ENCODE assay signal across 8 mouse cellular contexts in genomic region chr13:21994896-21995295, GRCm38 (mm10). TPM values are rescaled to one million over a fixed set of nuclear protein-coding genes. Genes with fewer than 3 reads are reported as not detected.
A peak's percentile ranks its signal among the peaks of the same experiment; 100 is the strongest.
DNase-seq lines count a peak whose midpoint lies in the region; ATAC-seq and TF ChIP-seq lines count a peak whose summit lies in the region.

No protein-coding gene starts in this region.

- no peak overlapping the region for H3K27ac ChIP-seq in kidney, postnatal 0 days
- H3K27ac ChIP-seq in kidney, adult 2 months (ENCODE audit: insufficient read depth, low read depth, low read length): no peak overlapping the region
- H3K27ac ChIP-seq in embryonic facial prominence, embryonic 10.5 days (replicated peaks): no peak overlapping the region
- no peak overlapping the region for H3K27ac ChIP-seq in intestine, embryonic 15.5 days

- H3K9me3 ChIP-seq in kidney, postnatal 0 days (replicated peaks; ENCODE audit: low read length): peaks cover 3% of the 10 kb centered on the region; the same call in 1 of the 2 replicates
- H3K9me3 ChIP-seq in embryonic facial prominence, embryonic 10.5 days: 0 out of 2 replicates have a peak, but pooled peaks cover 3% of the 10 kb centered on the region
- no peaks in the 10 kb centered on the region for H3K9me3 ChIP-seq in intestine, embryonic 15.5 days

- TF ChIP-seq CTCF in kidney, postnatal 0 days (IDR thresholded peaks at IDR 0.05; ENCODE audit: low read depth): no peak
- no peak for TF ChIP-seq CTCF in kidney, adult 2 months (conservative IDR thresholded peaks at IDR 0.05; ENCODE audit: insufficient read depth, insufficient read length, low read depth, low read length)

- H3ac ChIP-seq in myocyte (ENCODE audit: control insufficient read depth, insufficient read length): no peak overlapping the region

- no peak for TF ChIP-seq POLR2A in kidney, adult 2 months (IDR thresholded peaks at IDR 0.05; ENCODE audit: low read depth, low read length)
- no peak for TF ChIP-seq POLR2A in myocyte (IDR thresholded peaks at IDR 0.05; ENCODE audit: insufficient read length, low read depth)

- H3K27me3 ChIP-seq in kidney, postnatal 0 days (ENCODE audit: insufficient read depth, low read length): peaks cover 63% of the 10 kb centered on the region
- H3K27me3 ChIP-seq in kidney, adult 2 months (replicated peaks; ENCODE audit: control insufficient read depth, insufficient read depth, low read length): peaks cover 10% of the 10 kb centered on the region
- H3K27me3 ChIP-seq in embryonic facial prominence, embryonic 10.5 days (replicated peaks; ENCODE audit: low read depth, poor library complexity, severe bottlenecking): peaks cover 52% of the 10 kb centered on the region
- peaks cover 41% of the 10 kb centered on the region for H3K27me3 ChIP-seq in intestine, embryonic 15.5 days (replicated peaks)
- H3K27me3 ChIP-seq in myocyte (ENCODE audit: control insufficient read depth, insufficient read depth, insufficient read length): peaks cover 4% of the 10 kb centered on the region

- ATAC-seq in kidney, postnatal 0 days (replicated peaks; ENCODE audit: low FRiP score, low read depth): no peak
- ATAC-seq in intestine, embryonic 15.5 days: peak; percentile 15; the same call in 1 of the 2 replicates

- H3K4me3 ChIP-seq in kidney, postnatal 0 days (replicated peaks; ENCODE audit: low read depth, low read length): peak overlapping the region; percentile 33
- H3K4me3 ChIP-seq in kidney, adult 2 months (ENCODE audit: insufficient read depth, low read depth, low read length): no peak overlapping the region
- peak overlapping the region; percentile 59 for H3K4me3 ChIP-seq in embryonic facial prominence, embryonic 10.5 days
- peak overlapping the region; percentile 42 for H3K4me3 ChIP-seq in intestine, embryonic 15.5 days (replicated peaks)
- peak overlapping the region; percentile 34 for H3K4me3 ChIP-seq in myocyte

- no peak overlapping the region for H3K9ac ChIP-seq in kidney, postnatal 0 days (ENCODE audit: low read depth, low read length)
- H3K9ac ChIP-seq in intestine, embryonic 15.5 days: peak overlapping the region; percentile 4; the same call in 1 of the 2 replicates

- no peaks in the 10 kb centered on the region for H3K36me3 ChIP-seq in kidney, postnatal 0 days (ENCODE audit: insufficient read depth, low read length)
- H3K36me3 ChIP-seq in kidney, adult 2 months (ENCODE audit: control insufficient read depth, insufficient read depth, low read length): no peaks in the 10 kb centered on the region
- H3K36me3 ChIP-seq in embryonic facial prominence, embryonic 10.5 days (replicated peaks): no peaks in the 10 kb centered on the region
- no peaks in the 10 kb centered on the region for H3K36me3 ChIP-seq in intestine, embryonic 15.5 days
- H3K36me3 ChIP-seq in myocyte (ENCODE audit: control insufficient read depth, insufficient read depth): no peaks in the 10 kb centered on the region

- 0 out of 2 replicates have a peak, but pooled peaks cover 9% of the 10 kb centered on the region for H3K4me1 ChIP-seq in kidney, postnatal 0 days (replicated peaks; ENCODE audit: insufficient read depth, low read length)
- H3K4me1 ChIP-seq in kidney, adult 2 months (ENCODE audit: control insufficient read depth, insufficient read depth, low read length): no peaks in the 10 kb centered on the region
- peaks cover 35% of the 10 kb centered on the region for H3K4me1 ChIP-seq in embryonic facial prominence, embryonic 10.5 days
- H3K4me1 ChIP-seq in intestine, embryonic 15.5 days (replicated peaks): peaks cover 6% of the 10 kb centered on the region; the same call in 1 of the 2 replicates

- WGBS in kidney, postnatal 0 days: 6% methylated on average over 8 of the region's 8 CpGs
- 16% methylated on average over 8 of the region's 8 CpGs for WGBS in kidney, adult 2 months
- 3% methylated on average over 8 of the region's 8 CpGs for WGBS in embryonic facial prominence, embryonic 10.5 days
- 5% methylated on average over 8 of the region's 8 CpGs for WGBS in intestine, embryonic 15.5 days

- peak overlapping the region; percentile 49 for H3K4me2 ChIP-seq in kidney, postnatal 0 days (ENCODE audit: low read length)
- peak overlapping the region; percentile 61 for H3K4me2 ChIP-seq in intestine, embryonic 15.5 days (replicated peaks)
- H3K4me2 ChIP-seq in myocyte (ENCODE audit: low read depth): peak overlapping the region; percentile 100

- DNase-seq in kidney, postnatal 0 days (ENCODE audit: low spot score): peak; percentile 40
- no peak for DNase-seq in kidney, adult 2 months
- DNase-seq in embryonic facial prominence, embryonic 10.5 days (ENCODE audit: low spot score): no peak
- DNase-seq in cerebellum, adult 9-10 months: no peak
- no peak for DNase-seq in ovary, adult 18-20 months (ENCODE audit: low spot score)
- DNase-seq in adrenal gland, postnatal 14 days: no peak

- H3K79me2 ChIP-seq in myocyte (ENCODE audit: control insufficient read depth, insufficient read depth): no peaks in the 10 kb centered on the region

TF ChIP-seq in myocyte, 11 proteins besides CTCF, POLR2A, EP300 and RAD21:
- TF ChIP-seq TCF3 (IDR thresholded peaks at IDR 0.05; ENCODE audit: insufficient read length, low read depth) (no peak), SRF (IDR thresholded peaks at IDR 0.05; ENCODE audit: control insufficient read depth, insufficient read length, low read depth) (no peak), REST (IDR thresholded peaks at IDR 0.05; ENCODE audit: insufficient read depth, insufficient read length) (no peak), E2F4 (IDR thresholded peaks at IDR 0.05; ENCODE audit: insufficient read depth) (no peak), MYOG (IDR thresholded peaks at IDR 0.05; ENCODE audit: control insufficient read depth in 1 of 3, insufficient read depth in 1 of 3, insufficient read length in 2 of 3, low read depth in 2 of 3) (no peak), POLR2AphosphoS2 (IDR thresholded peaks at IDR 0.05; ENCODE audit: insufficient read length, low read depth) (no peak), MAX (IDR thresholded peaks at IDR 0.05; ENCODE audit: low read depth) (no peak), MYOD1 (IDR thresholded peaks at IDR 0.05; ENCODE audit: control insufficient read depth in 1 of 3, insufficient read length in 2 of 3, low read depth in 2 of 3) (no peak), TCF12 (IDR thresholded peaks at IDR 0.05; ENCODE audit: insufficient read depth, poor library complexity, severe bottlenecking) (no peak), USF1 (IDR thresholded peaks at IDR 0.05; ENCODE audit: low read depth) (no peak), CEBPB (IDR thresholded peaks at IDR 0.05; ENCODE audit: insufficient read depth, poor library complexity, severe bottlenecking) (no peak)

RNA-seq across cellular contexts. Expression of gene Pom121l2, which starts 13.9 kb away (rescaled TPM):
- polyA plus RNA-seq in kidney, postnatal 0 days (2015; fragmentation: Nextera tagmentation; extraction: Ambion mirVana): not detected in 2 replicates
- 0.04 and 0.06 TPM in 2 replicates for polyA plus RNA-seq in kidney, adult 2 months (2012; rRNA removed)
- polyA plus RNA-seq in embryonic facial prominence, embryonic 10.5 days (2016; fragmentation: Nextera tagmentation; extraction: Ambion mirVana): 0.06 TPM in 1 of 2 replicates, not detected in the other
- polyA plus RNA-seq in intestine, embryonic 15.5 days (2015; fragmentation: Nextera tagmentation; extraction: Ambion mirVana): 0.06 TPM in 1 of 2 replicates, not detected in the other
- polyA plus RNA-seq in myocyte (2012; fragmentation: generic; extraction: Trizol): not detected
- not detected in 2 replicates for total RNA-seq in adrenal gland, postnatal 14 days (2021)

RNA-seq across cellular contexts. Expression of gene Prss16, which starts 14.6 kb away (rescaled TPM):
- polyA plus RNA-seq in kidney, postnatal 0 days (2015; fragmentation: Nextera tagmentation; extraction: Ambion mirVana): 0.21 and 0.60 TPM in 2 replicates
- polyA plus RNA-seq in kidney, adult 2 months (2012; rRNA removed): 0.22 TPM in 1 of 2 replicates, not detected in the other
- polyA plus RNA-seq in embryonic facial prominence, embryonic 10.5 days (2016; fragmentation: Nextera tagmentation; extraction: Ambion mirVana): 0.13 and 0.54 TPM in 2 replicates
- 1.4 and 1.5 TPM in 2 replicates for polyA plus RNA-seq in intestine, embryonic 15.5 days (2015; fragmentation: Nextera tagmentation; extraction: Ambion mirVana)
- polyA plus RNA-seq in myocyte (2012; fragmentation: generic; extraction: Trizol): 0.34 TPM
- 0.74 TPM in 1 of 2 replicates, not detected in the other for total RNA-seq in adrenal gland, postnatal 14 days (2021)

RNA-seq across cellular contexts. Expression of gene Hist1h2ah, which starts 40.5 kb away (rescaled TPM):
- polyA plus RNA-seq in kidney, postnatal 0 days (2015; fragmentation: Nextera tagmentation; extraction: Ambion mirVana): 4.0 and 4.5 TPM in 2 replicates
- 0.95 and 3.4 TPM in 2 replicates for polyA plus RNA-seq in kidney, adult 2 months (2012; rRNA removed)
- 8.0 and 8.8 TPM in 2 replicates for polyA plus RNA-seq in embryonic facial prominence, embryonic 10.5 days (2016; fragmentation: Nextera tagmentation; extraction: Ambion mirVana)
- 3.0 and 7.8 TPM in 2 replicates for polyA plus RNA-seq in intestine, embryonic 15.5 days (2015; fragmentation: Nextera tagmentation; extraction: Ambion mirVana)
- 2.2 TPM for polyA plus RNA-seq in myocyte (2012; fragmentation: generic; extraction: Trizol)
- 203 and 342 TPM in 2 replicates for total RNA-seq in adrenal gland, postnatal 14 days (2021)

RNA-seq across cellular contexts. Expression of gene Hist1h2bk, which starts 40.8 kb away (rescaled TPM):
- polyA plus RNA-seq in kidney, postnatal 0 days (2015; fragmentation: Nextera tagmentation; extraction: Ambion mirVana): 4.0 and 4.8 TPM in 2 replicates
- 4.2 and 6.0 TPM in 2 replicates for polyA plus RNA-seq in kidney, adult 2 months (2012; rRNA removed)
- polyA plus RNA-seq in embryonic facial prominence, embryonic 10.5 days (2016; fragmentation: Nextera tagmentation; extraction: Ambion mirVana): 8.5 and 10.0 TPM in 2 replicates
- polyA plus RNA-seq in intestine, embryonic 15.5 days (2015; fragmentation: Nextera tagmentation; extraction: Ambion mirVana): 5.0 and 5.8 TPM in 2 replicates
- polyA plus RNA-seq in myocyte (2012; fragmentation: generic; extraction: Trizol): 8.2 TPM
- 207 and 301 TPM in 2 replicates for total RNA-seq in adrenal gland, postnatal 14 days (2021)

RNA-seq across cellular contexts. Expression of gene Hist1h4i, which starts 46.3 kb away (rescaled TPM):
- polyA plus RNA-seq in kidney, postnatal 0 days (2015; fragmentation: Nextera tagmentation; extraction: Ambion mirVana): 15.3 and 17.2 TPM in 2 replicates
- polyA plus RNA-seq in kidney, adult 2 months (2012; rRNA removed): 10.5 and 12.5 TPM in 2 replicates
- 37.1 and 38.7 TPM in 2 replicates for polyA plus RNA-seq in embryonic facial prominence, embryonic 10.5 days (2016; fragmentation: Nextera tagmentation; extraction: Ambion mirVana)
- polyA plus RNA-seq in intestine, embryonic 15.5 days (2015; fragmentation: Nextera tagmentation; extraction: Ambion mirVana): 21.0 and 23.6 TPM in 2 replicates
- polyA plus RNA-seq in myocyte (2012; fragmentation: generic; extraction: Trizol): 31.0 TPM
- total RNA-seq in adrenal gland, postnatal 14 days (2021): 104 and 144 TPM in 2 replicates

Comparison
In these comparisons a context has a peak if more than half of its experiments do, and no peak if none do; other contexts are left out.
1. H3K4me2 ChIP-seq: peak in every context shown above with its lines; median percentile 100 in myocyte; 61 in intestine, embryonic 15.5 days; 49 in kidney, postnatal 0 days.